Mouse (Mus musculus): ENCODE results near the gene Lactb. TPM values are rescaled to one million over a fixed set of nuclear protein-coding genes. Genes with fewer than 3 reads are reported as not detected.

Gene Lactb
- 16.5 TPM for polyA plus RNA-seq (2017; shearing (Covaris generic))

DNA sequence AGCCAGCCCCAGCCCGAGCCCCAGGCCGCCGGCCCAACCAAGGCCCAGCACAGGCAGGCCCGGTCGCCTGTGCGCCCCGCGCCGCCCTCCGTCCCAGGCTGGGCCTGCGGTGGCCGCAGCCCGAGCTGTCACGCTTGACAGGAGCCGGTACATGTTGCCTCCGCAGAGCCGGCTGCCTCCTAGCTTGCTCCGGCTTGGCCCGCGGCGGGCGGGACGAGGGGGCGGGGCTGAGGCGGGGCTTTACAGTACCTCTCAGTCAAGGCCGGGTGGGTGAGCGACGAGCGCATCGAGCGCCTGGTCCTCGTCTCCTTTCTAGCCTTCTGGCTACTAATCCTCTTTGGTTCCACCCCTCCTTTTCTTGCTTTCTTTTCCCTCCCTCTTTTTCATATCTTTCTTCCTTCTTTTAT lies at the start of gene Lactb:
TSS of gene Lactb (minus strand) at position 246 of the 407 bp plus-strand sequence.

DNA sequence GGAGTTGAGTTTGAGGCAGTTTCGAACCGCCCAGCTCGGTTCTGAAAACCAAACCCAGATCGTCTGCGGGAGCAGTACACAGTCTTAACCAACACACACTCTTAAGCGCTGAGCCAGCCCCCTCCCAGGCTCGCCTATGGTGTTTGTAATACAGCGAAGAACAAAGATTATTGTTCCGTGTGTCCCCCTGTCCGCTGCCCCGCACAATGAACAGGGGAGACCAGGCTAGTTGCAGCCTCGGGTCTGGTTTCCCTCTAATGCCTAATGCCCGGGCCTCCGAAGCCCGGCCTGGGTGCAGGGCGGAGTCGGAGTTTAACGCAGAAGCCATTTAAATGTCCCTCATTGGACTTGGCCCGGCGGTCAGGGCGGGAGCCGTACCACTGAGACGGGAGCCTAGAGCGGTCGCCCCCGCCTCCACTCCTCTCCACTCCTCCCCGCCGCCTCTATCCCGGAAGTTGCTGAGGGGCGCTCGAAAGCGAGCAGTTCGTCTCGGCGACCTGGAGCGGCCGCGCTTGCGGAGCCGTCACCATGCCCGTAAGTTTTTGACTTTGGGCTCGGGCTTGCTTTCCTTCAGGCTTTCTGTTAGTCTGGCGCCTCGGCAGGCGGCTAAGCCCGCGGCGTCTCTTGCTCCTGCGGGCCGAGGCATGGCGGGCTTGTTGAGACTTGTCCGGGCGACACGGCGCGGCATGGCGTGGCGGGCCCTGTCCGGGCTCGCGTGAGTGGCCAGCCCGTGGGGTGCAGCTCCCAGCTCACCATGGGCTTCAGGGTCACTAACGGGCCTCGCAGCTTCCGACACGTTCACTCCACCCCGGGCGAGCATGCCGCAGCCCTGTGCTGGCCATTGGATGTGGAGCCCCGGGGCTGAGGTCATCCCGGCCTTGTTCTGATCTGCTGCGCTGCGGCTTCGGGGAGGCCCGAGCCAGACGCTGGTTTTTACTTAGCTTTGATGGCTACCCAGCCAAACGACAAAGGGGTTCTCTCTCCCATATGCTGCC lies 29.3 kb downstream of the Lactb start, which contains the start of gene Rps27l:
TSS of gene Rps27l (plus strand) at position 440 of the 995 bp plus-strand sequence.

DNA sequence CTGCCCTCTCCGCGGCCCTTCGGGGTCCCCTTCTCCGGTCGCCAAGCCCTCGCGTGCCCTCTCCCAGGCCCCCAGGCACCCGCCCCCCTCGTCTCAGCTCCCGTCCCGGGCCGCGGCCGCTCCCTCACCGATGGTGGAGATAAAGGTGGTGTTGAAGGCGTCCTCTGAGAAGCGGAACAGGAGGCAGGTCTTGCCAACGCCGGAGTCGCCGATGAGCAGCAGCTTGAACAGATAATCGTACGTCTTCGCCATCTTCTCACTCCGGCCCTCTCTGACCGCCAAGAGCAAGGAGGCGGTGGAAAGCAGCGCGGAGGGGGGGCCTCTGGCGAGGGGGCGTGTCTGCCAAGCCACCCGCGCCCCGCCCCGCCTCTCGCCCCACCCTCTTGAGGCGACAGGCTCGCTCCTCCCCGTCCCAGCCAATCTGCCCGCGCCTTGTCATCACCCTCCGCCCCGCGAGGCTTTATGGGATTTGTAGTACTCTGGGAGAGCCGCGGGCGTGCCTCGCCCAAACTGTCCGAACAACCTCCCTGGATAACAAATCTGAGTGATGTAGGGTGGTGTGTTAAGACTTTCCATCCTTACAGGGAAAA lies 55.8 kb downstream of the Lactb start, which contains the start of gene Rab8b:
TSS of gene Rab8b (minus strand) at position 306 of the 590 bp plus-strand sequence.

Other genes starting within 250 kb of the Lactb start
- 0.49 TPM for gene Aph1b, start 180.0 kb downstream of the Lactb start, polyA plus RNA-seq (2017; shearing (Covaris generic))
- gene Gm10647, start 178.4 kb downstream of the Lactb start, polyA plus RNA-seq (2017; shearing (Covaris generic)): not detected
- 0.27 TPM for gene Aph1c, start 140.8 kb downstream of the Lactb start, polyA plus RNA-seq (2017; shearing (Covaris generic))
- gene Rab8b, start 55.8 kb downstream of the Lactb start, polyA plus RNA-seq (2017; shearing (Covaris generic)): 263 TPM
- gene Rps27l, start 29.4 kb downstream of the Lactb start, polyA plus RNA-seq (2017; shearing (Covaris generic)): 73.5 TPM
- gene Tpm1, start 73.9 kb upstream of the Lactb start, polyA plus RNA-seq (2017; shearing (Covaris generic)): 23.4 TPM

Measured in effector memory CD4-positive, alpha-beta T cell, adult 5 months (primary cell).